Mouse (Mus musculus) heart, postnatal 10 days (tissue): ENCODE results near the gene Tmprss11a. TPM values are rescaled to one million over a fixed set of nuclear protein-coding genes. Genes with fewer than 3 reads are reported as not detected.

Experiments used
- total RNA-seq, 2 experiments: library from RNA; stranded (reverse); gene quantifications; 2 replicates each; pipeline ENCODE4 v1.2.3; 2021

Tmprss11a gene
- total RNA-seq, 2 experiments from 2014 or later: not detected

Other genes starting within 250 kb of the Tmprss11a start
- not detected for gene Tmprss11c, start 179.7 kb downstream of the Tmprss11a start, total RNA-seq
- not detected for gene Tmprss11d, start 95.6 kb downstream of the Tmprss11a start, total RNA-seq
- not detected for gene Tmprss11g, start 49.6 kb upstream of the Tmprss11a start, total RNA-seq
- not detected for gene Tmprss11f, start 163.4 kb upstream of the Tmprss11a start, total RNA-seq
- not detected for gene Tmprss11b, start 207.4 kb upstream of the Tmprss11a start, total RNA-seq